Mouse (Mus musculus) forebrain, embryonic 16.5 days (tissue): ENCODE results near the gene Foxr1. TPM values are rescaled to one million over a fixed set of nuclear protein-coding genes. Genes with fewer than 3 reads are reported as not detected.

Experiments used
- ATAC-seq: fragments of 200-750 bp; cut with Nextera tagmentation; 2 replicates; pipeline ENCODE4 v1.8.0; 2017; ENCODE audit warnings: mild to moderate bottlenecking, moderate library complexity
- H3K27ac ChIP-seq: fragments of 300-500 bp; sonication (generic); 2 replicates; pipeline ENCODE4 v1.5.1; 2014; ENCODE audit warnings: low read length, control low read depth
- H3K27me3 ChIP-seq: fragments of 300-500 bp; sonication (generic); replicated peaks from 2 replicates; pipeline ENCODE4 v1.6.1; 2014; ENCODE audit warnings: low read length; ENCODE audit not compliant: control insufficient read depth, insufficient read depth
- H3K36me3 ChIP-seq: fragments of 300-500 bp; sonication (generic); 2 replicates; pipeline ENCODE4 v1.6.1; 2014; ENCODE audit not compliant: control insufficient read depth, insufficient read depth
- H3K4me1 ChIP-seq: fragments of 300-500 bp; sonication (generic); replicated peaks from 2 replicates; pipeline ENCODE4 v1.6.1; 2014; ENCODE audit warnings: low read length; ENCODE audit not compliant: control insufficient read depth, insufficient read depth
- H3K4me2 ChIP-seq: fragments of 300-500 bp; sonication (generic); 2 replicates; pipeline ENCODE4 v1.6.1; 2014; ENCODE audit warnings: mild to moderate bottlenecking, low read length, control low read depth
- H3K4me3 ChIP-seq: fragments of 300-500 bp; sonication (generic); replicated peaks from 2 replicates; pipeline ENCODE4 v1.5.1; 2014; ENCODE audit warnings: mild to moderate bottlenecking, low read length, control low read depth
- H3K9ac ChIP-seq: fragments of 300-500 bp; sonication (generic); replicated peaks from 2 replicates; pipeline ENCODE4 v1.6.1; 2014; ENCODE audit warnings: low read depth, low read length, control low read depth
- H3K9me3 ChIP-seq: fragments of 300-500 bp; sonication (generic); 2 replicates; pipeline ENCODE4 v1.6.1; 2016; ENCODE audit warnings: low read length; ENCODE audit not compliant: control insufficient read depth
- WGBS: fragments of 180-500 bp; shearing (Covaris S2); extraction: QIAGEN DNeasy Blood & Tissue Kit; methylation state at CpG from one replicate; pipeline ENCODE4 v1.1.7; 2014; 5-methylcytosine and 5-hydroxymethylcytosine counted together
- polyA plus RNA-seq: library from polyadenylated mRNA; unstranded; fragments of >200 nt; fragmentation: Nextera tagmentation; extraction: Ambion mirVana; gene quantifications from 2 replicates; pipeline ENCODE4 v1.2.1, GENCODE M21; 2015

Foxr1 gene
- polyA plus RNA-seq, 1 experiment from 2014 or later: not detected

- Histone ChIP-seq H3K36me3 (no peaks in the 10 kb centered on the region), H3K27ac (peak overlapping the region; percentile 98), H3K4me3 (peak overlapping the region; percentile 62), H3K9me3 (no peaks in the 10 kb centered on the region), H3K27me3 (no peaks in the 10 kb centered on the region), H3K9ac (peak overlapping the region; percentile 75), H3K4me2 (peak overlapping the region; percentile 75), H3K4me1 (peaks cover 29% of the 10 kb centered on the region)
- peak; percentile 51 for ATAC-seq
- WGBS: under 1% methylated on average over 27 of the region's 29 CpGs
Observed at GRCm38 (mm10) chr9:44478959-44479605, 38.1 kb upstream of the Foxr1 start.

GRCm38 (mm10) chr9:44478229-44478921 is 37.4 kb upstream of the Foxr1 start:
- Histone ChIP-seq H3K27me3 (no peaks in the 10 kb centered on the region), H3K4me1 (peaks cover 25% of the 10 kb centered on the region), H3K36me3 (no peaks in the 10 kb centered on the region), H3K27ac (peak overlapping the region; percentile 98), H3K9me3 (no peaks in the 10 kb centered on the region), H3K9ac (peak overlapping the region; percentile 75), H3K4me2 (peak overlapping the region; percentile 75), H3K4me3 (peak overlapping the region; percentile 62)
- peak; percentile 41 for ATAC-seq
- under 1% methylated on average over 24 of the region's 27 CpGs for WGBS

GRCm38 (mm10) chr9:44477339-44478228 is 36.6 kb upstream of the Foxr1 start:
- no peaks in the 10 kb centered on the region for H3K9me3 ChIP-seq
- peak overlapping the region; percentile 75 for H3K9ac ChIP-seq
- ATAC-seq: no peak
- no peaks in the 10 kb centered on the region for H3K27me3 ChIP-seq
- H3K36me3 ChIP-seq: no peaks in the 10 kb centered on the region
- peaks cover 25% of the 10 kb centered on the region for H3K4me1 ChIP-seq
- H3K4me2 ChIP-seq: peak overlapping the region; percentile 75
- H3K4me3 ChIP-seq: peak overlapping the region; percentile 62
- 5% methylated on average over 24 of the region's 24 CpGs for WGBS
- H3K27ac ChIP-seq: peak overlapping the region; percentile 98

- Histone ChIP-seq H3K4me3 (no peak overlapping the region), H3K27me3 (no peaks in the 10 kb centered on the region), H3K4me2 (no peak overlapping the region), H3K27ac (no peak overlapping the region), H3K9me3 (no peaks in the 10 kb centered on the region), H3K4me1 (peaks cover 17% of the 10 kb centered on the region), H3K9ac (no peak overlapping the region), H3K36me3 (no peaks in the 10 kb centered on the region)
- no peak for ATAC-seq
- WGBS: 91% methylated on average over 3 of the region's 3 CpGs
Observed at GRCm38 (mm10) chr9:44475936-44476335, 35.0 kb upstream of the Foxr1 start.

- no peak overlapping the region for H3K9ac ChIP-seq
- H3K27ac ChIP-seq: no peak overlapping the region
- H3K27me3 ChIP-seq: no peaks in the 10 kb centered on the region
- H3K36me3 ChIP-seq: no peaks in the 10 kb centered on the region
- no peaks in the 10 kb centered on the region for H3K9me3 ChIP-seq
- H3K4me2 ChIP-seq: no peak overlapping the region
- WGBS: 26% methylated on average over 1 of the region's 1 CpGs
- no peak overlapping the region for H3K4me3 ChIP-seq
- peaks cover 12% of the 10 kb centered on the region for H3K4me1 ChIP-seq
- no peak for ATAC-seq
Observed at GRCm38 (mm10) chr9:44474327-44474726, 33.4 kb upstream of the Foxr1 start.

GRCm38 (mm10) chr9:44473184-44473583 is 32.2 kb upstream of the Foxr1 start:
- H3K4me2 ChIP-seq: no peak overlapping the region
- WGBS: 69% methylated on average over 3 of the region's 3 CpGs
- no peak for ATAC-seq
- H3K36me3 ChIP-seq: no peaks in the 10 kb centered on the region
- H3K27ac ChIP-seq: no peak overlapping the region
- no peak overlapping the region for H3K4me3 ChIP-seq
- H3K27me3 ChIP-seq: no peaks in the 10 kb centered on the region
- H3K9ac ChIP-seq: no peak overlapping the region
- H3K4me1 ChIP-seq: peaks cover 20% of the 10 kb centered on the region
- H3K9me3 ChIP-seq: no peaks in the 10 kb centered on the region

- no peak overlapping the region for H3K4me2 ChIP-seq
- no peak overlapping the region for H3K27ac ChIP-seq
Observed at GRCm38 (mm10) chr9:44468800-44469199, 27.9 kb upstream of the Foxr1 start.

GRCm38 (mm10) chr9:44468224-44468623 is 27.3 kb upstream of the Foxr1 start:
- no peak for ATAC-seq
- Histone ChIP-seq H3K4me1 (peaks cover 10% of the 10 kb centered on the region), H3K27me3 (no peaks in the 10 kb centered on the region), H3K4me2 (no peak overlapping the region), H3K36me3 (no peaks in the 10 kb centered on the region), H3K4me3 (no peak overlapping the region), H3K27ac (no peak overlapping the region), H3K9ac (no peak overlapping the region), H3K9me3 (no peaks in the 10 kb centered on the region)
- WGBS: 62% methylated on average over 7 of the region's 7 CpGs

More at GRCm38 (mm10) chr9:44468800-44469199, 27.9 kb upstream of the Foxr1 start:
- peaks cover 10% of the 10 kb centered on the region for H3K4me1 ChIP-seq
- no peaks in the 10 kb centered on the region for H3K9me3 ChIP-seq
- no peak overlapping the region for H3K4me3 ChIP-seq
- no peak overlapping the region for H3K9ac ChIP-seq
- no peaks in the 10 kb centered on the region for H3K27me3 ChIP-seq
- 0 out of 2 replicates have a peak, but pooled peaks have one; percentile 31 for ATAC-seq
- WGBS: 57% methylated on average over 2 of the region's 2 CpGs
- H3K36me3 ChIP-seq: no peaks in the 10 kb centered on the region

- Histone ChIP-seq H3K36me3 (no peaks in the 10 kb centered on the region), H3K4me3 (no peak overlapping the region)
- 83% methylated on average over 5 of the region's 5 CpGs for WGBS
Observed at GRCm38 (mm10) chr9:44461950-44462349, 21.0 kb upstream of the Foxr1 start.

More at GRCm38 (mm10) chr9:44461950-44462349, 21.0 kb upstream of the Foxr1 start:
- H3K9ac ChIP-seq: no peak overlapping the region
- H3K4me2 ChIP-seq: no peak overlapping the region
- no peak for ATAC-seq
- H3K9me3 ChIP-seq: no peaks in the 10 kb centered on the region
- no peaks in the 10 kb centered on the region for H3K27me3 ChIP-seq
- H3K27ac ChIP-seq: no peak overlapping the region
- H3K4me1 ChIP-seq: peaks cover 13% of the 10 kb centered on the region
